Mouse (Mus musculus): ENCODE results near the gene Zfp36l3.
"Not testable (repeated sequence)": the region's sequence is repeated elsewhere in the genome, so short reads cannot be mapped to it uniquely, and the experiment has no call there.

The Zfp36l3 gene

GRCm38 (mm10) chrX:53776276-53776675 lies at the start of gene Zfp36l3:
TSS of gene Zfp36l3 (minus strand) at chrX:53776394.
- no peak for DNase-seq

GRCm38 (mm10) chrX:53799074-53799473 lies 22.9 kb upstream of the Zfp36l3 start:
- no peak for DNase-seq

DNA sequence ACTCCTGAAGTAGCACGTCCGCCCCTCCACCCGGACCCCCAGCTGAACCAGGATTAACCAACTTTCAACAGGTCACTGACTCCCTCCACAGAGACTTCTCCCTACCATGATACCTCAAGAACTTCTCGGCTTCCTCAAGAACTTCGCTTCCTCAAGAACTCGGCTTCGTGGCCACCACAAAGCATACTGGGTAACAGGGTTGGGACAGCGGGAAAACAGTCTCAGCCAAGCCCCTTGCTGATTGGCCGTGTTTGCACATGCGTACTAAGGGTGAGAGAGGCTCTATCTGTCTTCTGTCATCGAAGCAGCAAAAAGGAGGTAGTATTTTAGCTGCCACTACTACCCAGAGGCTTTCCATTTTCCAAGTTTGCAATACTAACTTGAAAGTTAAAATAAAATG lies 21.3 kb upstream of the Zfp36l3 start, which contains the start of gene Xlr:
TSS of gene Xlr (minus strand) at position 188 of the 400 bp plus-strand sequence.
- DNase-seq, result not testable (repeated sequence)

- no peak for DNase-seq
Measured at GRCm38 (mm10) chrX:53757736-53758135, 18.5 kb downstream of the Zfp36l3 start, which contains the start of gene 1700013H16Rik. TSS of gene 1700013H16Rik (minus strand) at chrX:53757831.

DNA sequence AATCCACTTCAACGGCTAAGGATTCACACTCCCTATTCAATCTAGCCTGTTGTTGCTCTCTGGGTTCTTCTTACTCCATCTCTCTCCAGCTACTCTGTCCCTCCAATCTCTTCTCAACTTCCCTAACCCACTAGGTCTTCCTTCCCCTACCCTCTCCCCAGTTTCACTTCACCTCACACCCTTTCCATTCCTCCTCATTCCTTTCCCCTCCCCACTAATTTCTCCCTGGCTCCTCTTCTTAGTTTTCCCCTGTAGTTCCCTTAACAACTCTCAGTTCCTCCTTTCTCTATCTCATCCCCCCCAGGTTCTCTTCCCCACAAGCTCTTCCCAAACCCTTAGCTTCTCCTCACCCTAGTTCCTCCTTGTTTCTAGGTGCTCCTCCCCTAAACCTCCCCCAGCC lies 23.3 kb downstream of the Zfp36l3 start:
- DNase-seq, result no peak

DNA sequence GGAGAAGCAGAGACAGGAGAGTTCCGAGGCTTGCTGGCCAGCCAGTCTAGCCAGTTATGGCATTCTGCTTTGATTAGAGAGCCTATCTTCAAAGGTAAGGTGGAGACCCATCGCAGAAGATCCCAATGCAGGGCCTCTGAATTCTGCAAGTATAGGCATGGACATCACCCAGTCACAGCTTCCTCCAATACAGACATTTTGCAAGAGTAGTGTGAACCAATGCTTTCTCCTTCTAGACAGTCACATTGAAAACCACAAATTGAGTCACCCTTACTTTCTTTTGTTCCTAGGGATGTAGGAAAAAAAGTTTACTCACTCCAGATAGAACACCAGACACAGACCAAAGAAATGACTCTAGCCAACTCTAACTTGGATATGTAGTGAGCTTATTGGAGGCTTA lies 47.2 kb downstream of the Zfp36l3 start:
- no peak for DNase-seq

GRCm38 (mm10) chrX:53724596-53724995 lies 51.6 kb downstream of the Zfp36l3 start, which contains the start of gene 4930502E18Rik:
TSS of gene 4930502E18Rik (plus strand) at chrX:53724826.
- DNase-seq, result no peak
